In genomic region chr7:104244287-104245181, GRCm38 (mm10) we compare ENCODE assay signal across 8 mouse cellular contexts. TPM values are rescaled to one million over a fixed set of nuclear protein-coding genes. Genes with fewer than 3 reads are reported as not detected.
A peak's percentile ranks its signal among the peaks of the same experiment; 100 is the strongest.
DNase-seq lines count a peak whose midpoint lies in the region; ATAC-seq and TF ChIP-seq lines count a peak whose summit lies in the region.

TSS of gene Trim34a (plus strand) at chr7:104244457.

- peak within 1 kb of the TSS; percentile 71 to 92 (median 84) for H3K4me3 ChIP-seq in CH12.LX (replicated peaks in 1 of 3; ENCODE audit: low read depth in 2 of 3, low read length in 2 of 3, poor library complexity in 1 of 3)
- peak within 1 kb of the TSS; percentile 48 for H3K4me3 ChIP-seq in forebrain, embryonic 10.5 days
- peak within 1 kb of the TSS; percentile 52 for H3K4me3 ChIP-seq in lung, embryonic 16.5 days (ENCODE audit: low read length)

- TF ChIP-seq RAD21 in CH12.LX (IDR thresholded peaks at IDR 0.05; ENCODE audit: low read depth, low read length): peak; percentile 75

- peak within 1 kb of the TSS; percentile 44; the same call in 1 of the 2 replicates for H3K27ac ChIP-seq in CH12.LX (ENCODE audit: insufficient read depth, low read depth)
- peak within 1 kb of the TSS; percentile 78 for H3K27ac ChIP-seq in forebrain, embryonic 10.5 days
- H3K27ac ChIP-seq in lung, embryonic 16.5 days (ENCODE audit: low read length): peak within 1 kb of the TSS; percentile 17; the same call in 1 of the 2 replicates

- TF ChIP-seq EP300 in CH12.LX (IDR thresholded peaks at IDR 0.05; ENCODE audit: low read length): no peak; the same call in 1 of the 2 replicates

- H3K4me2 ChIP-seq in CH12.LX (ENCODE audit: insufficient read depth, low read depth, poor library complexity, severe bottlenecking): peak within 1 kb of the TSS; percentile 93
- H3K4me2 ChIP-seq in lung, embryonic 16.5 days (ENCODE audit: low read depth, low read length): peak within 1 kb of the TSS; percentile 49

- DNase-seq in CH12.LX (ENCODE audit: extremely low read depth): peak; percentile 91
- DNase-seq in adrenal gland, postnatal 14 days: peak; percentile 76
- peak; percentile 31 for DNase-seq in forebrain, embryonic 10.5 days (ENCODE audit: extremely low spot score, low spot score)
- DNase-seq in heart, postnatal 10 days: peak; percentile 74 to 77
- DNase-seq in kidney, postnatal 25 days: peak; percentile 71 to 81
- peak; percentile 69 for DNase-seq in thymus, postnatal 14 days

- H3K36me3 ChIP-seq in CH12.LX (replicated peaks in 1 of 2; ENCODE audit: control insufficient read depth in 1 of 2, insufficient read depth in 1 of 2, low read length in 1 of 2): peaks cover 0 to 3% of the 10 kb centered on the region in 2 experiments
- no peaks in the 10 kb centered on the region for H3K36me3 ChIP-seq in forebrain, embryonic 10.5 days (replicated peaks)
- no peaks in the 10 kb centered on the region for H3K36me3 ChIP-seq in lung, embryonic 16.5 days (ENCODE audit: control insufficient read depth, insufficient read depth, low read length)

- TF ChIP-seq POLR2A in CH12.LX (IDR thresholded peaks at IDR 0.05; ENCODE audit: low read depth, low read length): peak; percentile 57; the same call in 1 of the 2 replicates

- dilution Hi-C loops in CH12.LX (cut with MboI; ENCODE audit: extremely low pct_ligation_motif_present, extremely low pct_unique_long_range_greater_than_20kb, low sequenced_read_pairs): no loop called here

- H3K9me3 ChIP-seq in CH12.LX (replicated peaks; ENCODE audit: low read length): no peaks in the 10 kb centered on the region
- no peaks in the 10 kb centered on the region for H3K9me3 ChIP-seq in forebrain, embryonic 10.5 days
- H3K9me3 ChIP-seq in lung, embryonic 16.5 days (ENCODE audit: control insufficient read depth, low read length): no peaks in the 10 kb centered on the region

- TF ChIP-seq CTCF in CH12.LX (conservative IDR thresholded peaks at IDR 0.05 in 1 of 2, IDR thresholded peaks at IDR 0.05 in 1 of 2; ENCODE audit: low read depth in 2 of 2, low read length in 2 of 2): peak in 1 of 2 experiments; percentile 80; a peak in 2 of 4 replicates

- H3K4me1 ChIP-seq in CH12.LX (ENCODE audit: control insufficient read depth in 1 of 2, insufficient read depth in 2 of 2): peaks cover 9 to 44% of the 10 kb centered on the region in 2 experiments; a peak in 3 of 4 replicates
- H3K4me1 ChIP-seq in forebrain, embryonic 10.5 days: peaks cover 13% of the 10 kb centered on the region; the same call in 1 of the 2 replicates
- no peaks in the 10 kb centered on the region for H3K4me1 ChIP-seq in lung, embryonic 16.5 days (replicated peaks; ENCODE audit: control insufficient read depth, insufficient read depth, low read length)

- in situ Hi-C loops in CH12.LX (cut with MboI; ENCODE audit: low pct_ligation_motif_present, low pct_unique_long_range_greater_than_20kb, low sequenced_read_pairs): no loop called here

- peak; percentile 90 for ATAC-seq in lung, embryonic 16.5 days (ENCODE audit: low read depth)
- ATAC-seq in neutrophil, adult 5-6 weeks (ENCODE audit: extremely low read depth, insufficient number of reproducible peaks, low FRiP score, poor library complexity, severe bottlenecking): peak; percentile 92

- WGBS in forebrain, embryonic 10.5 days: 9% methylated on average over 13 of the region's 13 CpGs
- WGBS in lung, embryonic 16.5 days: 4% methylated on average over 13 of the region's 13 CpGs

- intact Hi-C loops in heart, postnatal 10 days (cut with DNase I): loop anchor here (2.0 kb wide), 1 partner anchor 24 kb away; no protein-coding TSS in a partner anchor

- peak within 1 kb of the TSS; percentile 95 for H3K9ac ChIP-seq in CH12.LX (ENCODE audit: insufficient read depth, low read depth)
- peak within 1 kb of the TSS; percentile 53 for H3K9ac ChIP-seq in lung, embryonic 16.5 days (ENCODE audit: low read length)

- no peaks in the 10 kb centered on the region for H3K27me3 ChIP-seq in CH12.LX (replicated peaks)
- H3K27me3 ChIP-seq in forebrain, embryonic 10.5 days (ENCODE audit: poor library complexity, severe bottlenecking): no peaks in the 10 kb centered on the region
- H3K27me3 ChIP-seq in lung, embryonic 16.5 days (ENCODE audit: control insufficient read depth, insufficient read depth, low read depth, low read length): no peaks in the 10 kb centered on the region

- H3K79me2 ChIP-seq in CH12.LX (replicated peaks; ENCODE audit: control insufficient read depth, extremely low read depth, insufficient read depth, poor library complexity, severe bottlenecking): no peaks in the 10 kb centered on the region; the same call in 1 of the 2 replicates

TF ChIP-seq in CH12.LX, 34 proteins besides CTCF, POLR2A, EP300 and RAD21:
- peak; percentile 52; the same call in 1 of the 2 replicates for TF ChIP-seq HCFC1 (IDR thresholded peaks at IDR 0.05; ENCODE audit: low read depth, low read length)
- no peak for TF ChIP-seq MXI1 (IDR thresholded peaks at IDR 0.05; ENCODE audit: low read depth, low read length)
- TF ChIP-seq NELFE (IDR thresholded peaks at IDR 0.05; ENCODE audit: low read depth, low read length): 0 out of 2 replicates have a peak, but pooled peaks have one; percentile 35
- peak; percentile 67 for TF ChIP-seq ETS1 (conservative IDR thresholded peaks at IDR 0.05; ENCODE audit: low read depth, low read length)
- TF ChIP-seq MYC (IDR thresholded peaks at IDR 0.05; ENCODE audit: low read depth, low read length): no peak
- 0 out of 2 replicates have a peak, but pooled peaks have one; percentile 17 for TF ChIP-seq CHD2 (IDR thresholded peaks at IDR 0.05; ENCODE audit: low read length)
- peak; percentile 47; the same call in 1 of the 2 replicates for TF ChIP-seq ZMIZ1 (IDR thresholded peaks at IDR 0.05; ENCODE audit: low read depth, low read length)
- peak; percentile 58 for TF ChIP-seq SMC3 (IDR thresholded peaks at IDR 0.05; ENCODE audit: low read depth, low read length)
- peak; percentile 70; the same call in 1 of the 2 replicates for TF ChIP-seq MAZ (IDR thresholded peaks at IDR 0.05; ENCODE audit: low read depth, low read length)
- TF ChIP-seq ELF1 (IDR thresholded peaks at IDR 0.05; ENCODE audit: low read depth, low read length): peak; percentile 75
- TF ChIP-seq TBP (conservative IDR thresholded peaks at IDR 0.05; ENCODE audit: low read depth, low read length): peak; percentile 63; the same call in 1 of the 2 replicates
- peak; percentile 48 for TF ChIP-seq ZNF384 (IDR thresholded peaks at IDR 0.05; ENCODE audit: low read depth, low read length)
- peak; percentile 93 for TF ChIP-seq IRF4 (IDR thresholded peaks at IDR 0.05; ENCODE audit: low read depth, low read length)
- peak; percentile 69 for TF ChIP-seq SIN3A (IDR thresholded peaks at IDR 0.05; ENCODE audit: low read length)
- TF ChIP-seq USF2 (conservative IDR thresholded peaks at IDR 0.05; ENCODE audit: low read depth, low read length): no peak

RNA-seq across cellular contexts. Expression of gene Trim34a, which starts in this region (rescaled TPM):
- 3.8 and 4.5 TPM in 2 replicates for total RNA-seq in CH12.LX (2012; rRNA removed)
- total RNA-seq in CH12.LX (2014; rRNA removed): 13.4 and 13.8 TPM in 2 replicates
- 7.0 and 7.5 TPM in 2 replicates for polyA plus RNA-seq in CH12.LX (2012; ENCODE audit: insufficient read length, low read depth)
- total RNA-seq in adrenal gland, postnatal 14 days (2021): 5.9 and 7.7 TPM in 2 replicates
- polyA plus RNA-seq in forebrain, embryonic 10.5 days (2016; fragmentation: Nextera tagmentation; extraction: Ambion mirVana): 0.34 and 0.48 TPM in 2 replicates
- 1 to 10 TPM; 3.9 to 4.8 TPM for total RNA-seq in heart, postnatal 10 days (2021)
- 2.6 and 3.8 TPM in 2 replicates for polyA plus RNA-seq in lung, embryonic 16.5 days (2015; fragmentation: Nextera tagmentation; extraction: Ambion mirVana)
- 202 and 211 TPM in 2 replicates for total RNA-seq in neutrophil, adult 5-6 weeks (2017)

Comparison
In these comparisons a context has a peak if more than half of its experiments do, and no peak if none do; other contexts are left out.
1. Peak in every context shown above with its lines: DNase-seq, ATAC-seq, H3K4me3 ChIP-seq and H3K27ac ChIP-seq.
2. RNA of gene Trim34a (total RNA-seq): 202 to 211 TPM in neutrophil, adult 5-6 weeks; 3.8 to 13.8 TPM in CH12.LX, 5.9 to 7.7 TPM in adrenal gland, postnatal 14 days and 3.9 to 4.8 TPM in heart, postnatal 10 days; every median in the first group is over 10 times any median in the second.
3. Peak in DNase-seq, H3K4me3 ChIP-seq and H3K27ac ChIP-seq in forebrain, embryonic 10.5 days; RNA of the gene not detected or under 1 TPM.
4. DNase-seq: peak in every context shown above with its lines; median percentile 91 in CH12.LX; 76 in adrenal gland, postnatal 14 days; 76 in kidney, postnatal 25 days; 76 in heart, postnatal 10 days; 69 in thymus, postnatal 14 days; 31 in forebrain, embryonic 10.5 days.
5. H3K27ac ChIP-seq: peak in every context shown above with its lines; median percentile 78 in forebrain, embryonic 10.5 days; 44 in CH12.LX; 17 in lung, embryonic 16.5 days.